Mouse (Mus musculus): ENCODE measurements around the gene Ppme1. TPM values are rescaled to one million over a fixed set of nuclear protein-coding genes. Genes with fewer than 3 reads are reported as not detected.

Gene Ppme1
- polyA plus RNA-seq, 1 experiment from 2014 or later, result 50.2 TPM

GRCm38 (mm10) chr7:100301390-100301789, 70.7 kb downstream of the Ppme1 start:
- Histone ChIP-seq H3K36me3 (peaks cover 19% of the 10 kb centered on the region; the same call in 1 of the 2 replicates), H3K4me1 (peaks cover 40% of the 10 kb centered on the region), H3K27ac (replicated peaks) (peak overlapping the region; percentile 80), H3K9me3 (no peaks in the 10 kb centered on the region), H3K9ac (no peak overlapping the region), H3K4me3 (no peak overlapping the region), H3K27me3 (replicated peaks) (no peaks in the 10 kb centered on the region), H3K4me2 (no peak overlapping the region)
- ATAC-seq (ENCODE audit: extremely low read depth, insufficient number of reproducible peaks, low FRiP score, low TSS enrichment), result no peak; the same call in 1 of the 2 replicates
- WGBS, result 27% methylated on average over 3 of the region's 3 CpGs

- 62% methylated on average over 14 of the region's 14 CpGs for WGBS
- no peak for ATAC-seq (ENCODE audit: extremely low read depth, insufficient number of reproducible peaks, low FRiP score, low TSS enrichment)
- no peaks in the 10 kb centered on the region for H3K27me3 ChIP-seq (replicated peaks)
- H3K9ac ChIP-seq, result no peak overlapping the region
- H3K4me1 ChIP-seq, result peaks cover 40% of the 10 kb centered on the region
- H3K9me3 ChIP-seq, result no peaks in the 10 kb centered on the region
- no peak overlapping the region for H3K4me3 ChIP-seq
- peak overlapping the region; percentile 68 for H3K27ac ChIP-seq (replicated peaks)
- H3K4me2 ChIP-seq, result no peak overlapping the region
- H3K36me3 ChIP-seq, result peaks cover 34% of the 10 kb centered on the region
Observed at GRCm38 (mm10) chr7:100298861-100299510, 73.1 kb downstream of the Ppme1 start.

GRCm38 (mm10) chr7:100296699-100297098, 75.4 kb downstream of the Ppme1 start:
- no peaks in the 10 kb centered on the region for H3K27me3 ChIP-seq (replicated peaks)
- H3K4me3 ChIP-seq, result no peak overlapping the region
- H3K4me2 ChIP-seq, result no peak overlapping the region
- no peak overlapping the region for H3K9ac ChIP-seq
- WGBS, result 73% methylated on average over 6 of the region's 6 CpGs
- H3K9me3 ChIP-seq, result no peaks in the 10 kb centered on the region
- ATAC-seq (ENCODE audit: extremely low read depth, insufficient number of reproducible peaks, low FRiP score, low TSS enrichment), result no peak
- H3K27ac ChIP-seq (replicated peaks), result no peak overlapping the region
- peaks cover 49% of the 10 kb centered on the region for H3K36me3 ChIP-seq
- peaks cover 28% of the 10 kb centered on the region for H3K4me1 ChIP-seq

GRCm38 (mm10) chr7:100295745-100296144, 76.4 kb downstream of the Ppme1 start:
- Histone ChIP-seq H3K27me3 (replicated peaks) (no peaks in the 10 kb centered on the region), H3K9me3 (no peaks in the 10 kb centered on the region), H3K4me2 (no peak overlapping the region), H3K36me3 (peaks cover 55% of the 10 kb centered on the region), H3K9ac (no peak overlapping the region), H3K4me3 (no peak overlapping the region), H3K4me1 (peaks cover 19% of the 10 kb centered on the region), H3K27ac (replicated peaks) (no peak overlapping the region)
- WGBS, result 95% methylated on average over 2 of the region's 2 CpGs
- ATAC-seq (ENCODE audit: extremely low read depth, insufficient number of reproducible peaks, low FRiP score, low TSS enrichment), result no peak

GRCm38 (mm10) chr7:100293546-100293945, 78.6 kb downstream of the Ppme1 start:
- H3K27me3 ChIP-seq (replicated peaks), result no peaks in the 10 kb centered on the region
- no peak overlapping the region for H3K4me3 ChIP-seq
- 72% methylated on average over 8 of the region's 8 CpGs for WGBS
- no peak overlapping the region for H3K4me2 ChIP-seq
- no peak overlapping the region for H3K27ac ChIP-seq (replicated peaks)
- peaks cover 60% of the 10 kb centered on the region for H3K36me3 ChIP-seq
- no peaks in the 10 kb centered on the region for H3K9me3 ChIP-seq
- no peak overlapping the region for H3K9ac ChIP-seq
- peaks cover 11% of the 10 kb centered on the region for H3K4me1 ChIP-seq
- no peak for ATAC-seq (ENCODE audit: extremely low read depth, insufficient number of reproducible peaks, low FRiP score, low TSS enrichment)

- Histone ChIP-seq H3K27ac (replicated peaks) (peak overlapping the region; percentile 97), H3K9me3 (no peaks in the 10 kb centered on the region), H3K4me1 (peaks cover 46% of the 10 kb centered on the region), H3K36me3 (peaks cover 24% of the 10 kb centered on the region), H3K4me2 (peak overlapping the region; percentile 64), H3K9ac (peak overlapping the region; percentile 72), H3K27me3 (replicated peaks) (no peaks in the 10 kb centered on the region; the same call in 1 of the 2 replicates), H3K4me3 (peak overlapping the region; percentile 32)
- peak; percentile 57; the same call in 1 of the 2 replicates for ATAC-seq (ENCODE audit: extremely low read depth, insufficient number of reproducible peaks, low FRiP score, low TSS enrichment)
- WGBS, result 26% methylated on average over 11 of the region's 11 CpGs
Observed at GRCm38 (mm10) chr7:100288622-100289021, 83.5 kb downstream of the Ppme1 start.

- H3K4me2 ChIP-seq, result peak overlapping the region; percentile 64
- peak; percentile 66; the same call in 1 of the 2 replicates for ATAC-seq (ENCODE audit: extremely low read depth, insufficient number of reproducible peaks, low FRiP score, low TSS enrichment)
- peak overlapping the region; percentile 32 for H3K4me3 ChIP-seq
- peaks cover 46% of the 10 kb centered on the region for H3K4me1 ChIP-seq
- H3K27me3 ChIP-seq (replicated peaks), result no peaks in the 10 kb centered on the region; the same call in 1 of the 2 replicates
- H3K9ac ChIP-seq, result peak overlapping the region; percentile 72
- H3K27ac ChIP-seq (replicated peaks), result peak overlapping the region; percentile 97
- no peaks in the 10 kb centered on the region for H3K9me3 ChIP-seq
- H3K36me3 ChIP-seq, result peaks cover 18% of the 10 kb centered on the region
- 14% methylated on average over 7 of the region's 7 CpGs for WGBS
Observed at GRCm38 (mm10) chr7:100287748-100288578, 84.1 kb downstream of the Ppme1 start.

GRCm38 (mm10) chr7:100285383-100285782, 86.7 kb downstream of the Ppme1 start, which contains the start of gene P4ha3:
Gene P4ha3 (plus strand): TSS chr7:100285520.
- ATAC-seq (ENCODE audit: extremely low read depth, insufficient number of reproducible peaks, low FRiP score, low TSS enrichment), result peak; percentile 9; the same call in 1 of the 2 replicates
- H3K27ac ChIP-seq (replicated peaks), result peak within 1 kb of the TSS; percentile 97
- under 1% methylated on average over 42 of the region's 53 CpGs for WGBS

GRCm38 (mm10) chr7:100283298-100283697, 88.8 kb downstream of the Ppme1 start:
- H3K36me3 ChIP-seq, result no peaks in the 10 kb centered on the region

More at GRCm38 (mm10) chr7:100285383-100285782, 86.7 kb downstream of the Ppme1 start, which contains the start of gene P4ha3:
- Histone ChIP-seq H3K27me3 (replicated peaks) (peaks cover 4% of the 10 kb centered on the region; the same call in 1 of the 2 replicates), H3K36me3 (peaks cover 4% of the 10 kb centered on the region), H3K4me2 (peak within 1 kb of the TSS; percentile 87), H3K9me3 (no peaks in the 10 kb centered on the region), H3K4me3 (peak within 1 kb of the TSS; percentile 68), H3K9ac (peak within 1 kb of the TSS; percentile 87), H3K4me1 (peaks cover 46% of the 10 kb centered on the region)

GRCm38 (mm10) chr7:100281596-100281995, 90.5 kb downstream of the Ppme1 start:
- Histone ChIP-seq H3K9me3 (no peaks in the 10 kb centered on the region), H3K27me3 (replicated peaks) (peaks cover 4% of the 10 kb centered on the region; the same call in 1 of the 2 replicates), H3K27ac (replicated peaks) (no peak overlapping the region), H3K9ac (no peak overlapping the region), H3K4me3 (no peak overlapping the region), H3K4me1 (peaks cover 16% of the 10 kb centered on the region), H3K36me3 (no peaks in the 10 kb centered on the region), H3K4me2 (no peak overlapping the region)
- ATAC-seq (ENCODE audit: extremely low read depth, insufficient number of reproducible peaks, low FRiP score, low TSS enrichment), result no peak
- 47% methylated on average over 3 of the region's 3 CpGs for WGBS

More at GRCm38 (mm10) chr7:100283298-100283697, 88.8 kb downstream of the Ppme1 start:
- Histone ChIP-seq H3K9ac (no peak overlapping the region), H3K4me2 (no peak overlapping the region), H3K27ac (replicated peaks) (no peak overlapping the region), H3K4me1 (peaks cover 32% of the 10 kb centered on the region), H3K27me3 (replicated peaks) (peaks cover 4% of the 10 kb centered on the region; the same call in 1 of the 2 replicates), H3K9me3 (no peaks in the 10 kb centered on the region), H3K4me3 (no peak overlapping the region)
- no peak for ATAC-seq (ENCODE audit: extremely low read depth, insufficient number of reproducible peaks, low FRiP score, low TSS enrichment)
- WGBS, result 65% methylated on average over 3 of the region's 3 CpGs

GRCm38 (mm10) chr7:100279803-100280202, 92.3 kb downstream of the Ppme1 start:
- Histone ChIP-seq H3K9ac (no peak overlapping the region), H3K27me3 (replicated peaks) (peaks cover 4% of the 10 kb centered on the region; the same call in 1 of the 2 replicates), H3K4me1 (peaks cover 3% of the 10 kb centered on the region; the same call in 1 of the 2 replicates), H3K4me2 (no peak overlapping the region), H3K9me3 (no peaks in the 10 kb centered on the region), H3K27ac (replicated peaks) (no peak overlapping the region), H3K4me3 (no peak overlapping the region), H3K36me3 (no peaks in the 10 kb centered on the region)
- no peak for ATAC-seq (ENCODE audit: extremely low read depth, insufficient number of reproducible peaks, low FRiP score, low TSS enrichment)
- WGBS, result 0% methylated on average over 1 of the region's 1 CpGs
